Mouse (Mus musculus) limb, embryonic 12.5 days (tissue): ENCODE results near the gene Syp. TPM values are rescaled to one million over a fixed set of nuclear protein-coding genes. Genes with fewer than 3 reads are reported as not detected.

Experiments
- ATAC-seq: fragments of 200-750 bp; cut with Nextera tagmentation; 2 replicates; pipeline ENCODE4 v1.8.0; 2017; ENCODE audit warnings: low read depth, moderate TSS enrichment; ENCODE audit not compliant: insufficient number of reproducible peaks, insufficient read depth, low FRiP score, low TSS enrichment
- H3K27ac ChIP-seq: fragments of 300-500 bp; sonication (generic); 2 replicates; pipeline ENCODE4 v1.5.1; 2016; ENCODE audit warnings: mild to moderate bottlenecking, moderate library complexity
- H3K27me3 ChIP-seq: fragments of 300-500 bp; sonication (generic); 2 replicates; pipeline ENCODE4 v1.6.1; 2016; ENCODE audit warnings: mild to moderate bottlenecking, moderate library complexity
- H3K36me3 ChIP-seq: fragments of 300-500 bp; sonication (generic); 2 replicates; pipeline ENCODE4 v1.6.1; 2016; ENCODE audit warnings: mild to moderate bottlenecking, moderate library complexity
- H3K4me1 ChIP-seq: fragments of 300-500 bp; sonication (generic); replicated peaks from 2 replicates; pipeline ENCODE4 v1.6.1; 2016
- H3K4me2 ChIP-seq: fragments of 300-500 bp; sonication (generic); 2 replicates; pipeline ENCODE4 v1.6.1; 2016; ENCODE audit warnings: mild to moderate bottlenecking, moderate library complexity
- H3K4me3 ChIP-seq: fragments of 300-500 bp; sonication (generic); replicated peaks from 2 replicates; pipeline ENCODE4 v1.5.1; 2016; ENCODE audit warnings: mild to moderate bottlenecking
- H3K9ac ChIP-seq: fragments of 300-500 bp; sonication (generic); replicated peaks from 2 replicates; pipeline ENCODE4 v1.6.1; 2016; ENCODE audit warnings: mild to moderate bottlenecking, moderate library complexity
- H3K9me3 ChIP-seq: fragments of 300-500 bp; sonication (generic); 2 replicates; pipeline ENCODE4 v1.6.1; 2016; ENCODE audit warnings: mild to moderate bottlenecking, moderate library complexity
- WGBS: fragments of 180-500 bp; shearing (Covaris S2); methylation state at CpG from one replicate; pipeline ENCODE4 v1.1.7; 2016; 5-methylcytosine and 5-hydroxymethylcytosine counted together
- polyA plus RNA-seq: library from polyadenylated mRNA; unstranded; fragments of >200 nt; fragmentation: Nextera tagmentation; extraction: Ambion mirVana; gene quantifications from 2 replicates; pipeline ENCODE4 v1.2.1, GENCODE M21; 2016

The Syp gene
- polyA plus RNA-seq, 1 experiment from 2014 or later: 1.1 TPM

- WGBS: 74% methylated on average over 3 of the region's 3 CpGs
- Histone ChIP-seq H3K4me1 (no peaks in the 10 kb centered on the region), H3K36me3 (no peaks in the 10 kb centered on the region), H3K4me2 (no peak overlapping the region), H3K27ac (no peak overlapping the region), H3K4me3 (no peak overlapping the region), H3K9ac (no peak overlapping the region), H3K9me3 (no peaks in the 10 kb centered on the region), H3K27me3 (peaks cover 19% of the 10 kb centered on the region)
- no peak for ATAC-seq
These were observed 3.2 kb upstream of the Syp start for GRCm38 (mm10) chrX:7635101-7635500.

GRCm38 (mm10) chrX:7639536-7640325, 1.5 kb downstream of the Syp start:
- no peak for ATAC-seq
- WGBS: 26% methylated on average over 13 of the region's 13 CpGs
- no peak overlapping the region for H3K4me3 ChIP-seq
- H3K9ac ChIP-seq: no peak overlapping the region
- H3K4me1 ChIP-seq: no peaks in the 10 kb centered on the region
- peaks cover 28% of the 10 kb centered on the region for H3K27me3 ChIP-seq
- H3K4me2 ChIP-seq: no peak overlapping the region
- H3K9me3 ChIP-seq: no peaks in the 10 kb centered on the region
- no peak overlapping the region for H3K27ac ChIP-seq
- no peaks in the 10 kb centered on the region for H3K36me3 ChIP-seq

- Histone ChIP-seq H3K4me3 (no peak overlapping the region), H3K36me3 (no peaks in the 10 kb centered on the region), H3K9ac (no peak overlapping the region), H3K4me1 (no peaks in the 10 kb centered on the region), H3K9me3 (no peaks in the 10 kb centered on the region), H3K4me2 (no peak overlapping the region), H3K27ac (no peak overlapping the region), H3K27me3 (peaks cover 28% of the 10 kb centered on the region)
- 39% methylated on average over 12 of the region's 12 CpGs for WGBS
- ATAC-seq: no peak
These were observed 2.5 kb downstream of the Syp start for GRCm38 (mm10) chrX:7640785-7641184.

- Histone ChIP-seq H3K27me3 (peaks cover 7% of the 10 kb centered on the region; the same call in 1 of the 2 replicates), H3K4me3 (no peak overlapping the region), H3K4me1 (no peaks in the 10 kb centered on the region), H3K4me2 (no peak overlapping the region), H3K36me3 (no peaks in the 10 kb centered on the region), H3K27ac (no peak overlapping the region), H3K9me3 (no peaks in the 10 kb centered on the region), H3K9ac (no peak overlapping the region)
- 14% methylated on average over 5 of the region's 5 CpGs for WGBS
- no peak for ATAC-seq
These were observed 7.1 kb downstream of the Syp start for GRCm38 (mm10) chrX:7645349-7645748.

- 12% methylated on average over 25 of the region's 25 CpGs for WGBS
- peak overlapping the region; percentile 67; the same call in 1 of the 2 replicates for H3K27ac ChIP-seq
- peak overlapping the region; percentile 46 for H3K4me3 ChIP-seq
- peak; percentile 98 for ATAC-seq
- peak overlapping the region; percentile 71 for H3K9ac ChIP-seq
- H3K36me3 ChIP-seq: no peaks in the 10 kb centered on the region
- no peaks in the 10 kb centered on the region for H3K9me3 ChIP-seq
- peak overlapping the region; percentile 54 for H3K4me2 ChIP-seq
- H3K27me3 ChIP-seq: no peaks in the 10 kb centered on the region
- H3K4me1 ChIP-seq: no peaks in the 10 kb centered on the region
These were observed 10.5 kb downstream of the Syp start for GRCm38 (mm10) chrX:7648671-7649304.

GRCm38 (mm10) chrX:7657221-7657639, 19.0 kb downstream of the Syp start, which contains the start of gene Prickle3:
Prickle3 (plus strand) TSS chrX:7657260.
- Histone ChIP-seq H3K27me3 (no peaks in the 10 kb centered on the region), H3K36me3 (no peaks in the 10 kb centered on the region), H3K4me3 (peak within 1 kb of the TSS; percentile 47), H3K27ac (peak within 1 kb of the TSS; percentile 62), H3K9me3 (no peaks in the 10 kb centered on the region), H3K9ac (peak within 1 kb of the TSS; percentile 56), H3K4me2 (peak within 1 kb of the TSS; percentile 59), H3K4me1 (peaks cover 12% of the 10 kb centered on the region)
- 0 out of 2 replicates have a peak, but pooled peaks have one; percentile 50 for ATAC-seq
- 14% methylated on average over 26 of the region's 26 CpGs for WGBS

GRCm38 (mm10) chrX:7658031-7658784, 19.9 kb downstream of the Syp start:
- no peaks in the 10 kb centered on the region for H3K9me3 ChIP-seq
- H3K36me3 ChIP-seq: no peaks in the 10 kb centered on the region
- peak; percentile 60 for ATAC-seq
- peaks cover 12% of the 10 kb centered on the region for H3K4me1 ChIP-seq
- H3K9ac ChIP-seq: peak overlapping the region; percentile 23
- peak overlapping the region; percentile 47 for H3K4me3 ChIP-seq
- peak overlapping the region; percentile 59 for H3K4me2 ChIP-seq
- peak overlapping the region; percentile 62 for H3K27ac ChIP-seq
- WGBS: 16% methylated on average over 14 of the region's 15 CpGs
- H3K27me3 ChIP-seq: no peaks in the 10 kb centered on the region

- ATAC-seq: peak; percentile 40; the same call in 1 of the 2 replicates
- no peak overlapping the region for H3K27ac ChIP-seq
These were observed 20.7 kb downstream of the Syp start for GRCm38 (mm10) chrX:7658785-7659589.

GRCm38 (mm10) chrX:7661086-7661485, 22.8 kb downstream of the Syp start:
- no peak overlapping the region for H3K9ac ChIP-seq
- H3K4me1 ChIP-seq: peaks cover 12% of the 10 kb centered on the region
- H3K36me3 ChIP-seq: 0 out of 2 replicates have a peak, but pooled peaks cover 15% of the 10 kb centered on the region
- H3K4me3 ChIP-seq: no peak overlapping the region
- 72% methylated on average over 4 of the region's 4 CpGs for WGBS
- no peak for ATAC-seq
- no peak overlapping the region for H3K4me2 ChIP-seq
- H3K9me3 ChIP-seq: no peaks in the 10 kb centered on the region
- H3K27me3 ChIP-seq: no peaks in the 10 kb centered on the region
- H3K27ac ChIP-seq: no peak overlapping the region

More at GRCm38 (mm10) chrX:7658785-7659589, 20.7 kb downstream of the Syp start:
- WGBS: 52% methylated on average over 11 of the region's 11 CpGs
- Histone ChIP-seq H3K4me1 (peaks cover 12% of the 10 kb centered on the region), H3K4me2 (peak overlapping the region; percentile 59), H3K36me3 (0 out of 2 replicates have a peak, but pooled peaks cover 7% of the 10 kb centered on the region), H3K4me3 (peak overlapping the region; percentile 47), H3K9ac (no peak overlapping the region), H3K27me3 (no peaks in the 10 kb centered on the region), H3K9me3 (no peaks in the 10 kb centered on the region)

- no peak overlapping the region for H3K4me3 ChIP-seq
- H3K27me3 ChIP-seq: no peaks in the 10 kb centered on the region
- no peak overlapping the region for H3K9ac ChIP-seq
- H3K4me2 ChIP-seq: no peak overlapping the region
- H3K36me3 ChIP-seq: peaks cover 25% of the 10 kb centered on the region; the same call in 1 of the 2 replicates
- H3K9me3 ChIP-seq: no peaks in the 10 kb centered on the region
- WGBS: 82% methylated on average over 3 of the region's 3 CpGs
- no peak for ATAC-seq
- peaks cover 10% of the 10 kb centered on the region for H3K4me1 ChIP-seq
- H3K27ac ChIP-seq: no peak overlapping the region
These were observed 24.7 kb downstream of the Syp start for GRCm38 (mm10) chrX:7662936-7663335.
